Mouse (Mus musculus): ENCODE data around the gene Emx1.
A peak's percentile ranks its signal among the peaks of the same experiment; 100 is the strongest.
"Not testable (repeated sequence)": the region's sequence is repeated elsewhere in the genome, so short reads cannot be mapped to it uniquely, and the experiment has no call there.

DNA sequence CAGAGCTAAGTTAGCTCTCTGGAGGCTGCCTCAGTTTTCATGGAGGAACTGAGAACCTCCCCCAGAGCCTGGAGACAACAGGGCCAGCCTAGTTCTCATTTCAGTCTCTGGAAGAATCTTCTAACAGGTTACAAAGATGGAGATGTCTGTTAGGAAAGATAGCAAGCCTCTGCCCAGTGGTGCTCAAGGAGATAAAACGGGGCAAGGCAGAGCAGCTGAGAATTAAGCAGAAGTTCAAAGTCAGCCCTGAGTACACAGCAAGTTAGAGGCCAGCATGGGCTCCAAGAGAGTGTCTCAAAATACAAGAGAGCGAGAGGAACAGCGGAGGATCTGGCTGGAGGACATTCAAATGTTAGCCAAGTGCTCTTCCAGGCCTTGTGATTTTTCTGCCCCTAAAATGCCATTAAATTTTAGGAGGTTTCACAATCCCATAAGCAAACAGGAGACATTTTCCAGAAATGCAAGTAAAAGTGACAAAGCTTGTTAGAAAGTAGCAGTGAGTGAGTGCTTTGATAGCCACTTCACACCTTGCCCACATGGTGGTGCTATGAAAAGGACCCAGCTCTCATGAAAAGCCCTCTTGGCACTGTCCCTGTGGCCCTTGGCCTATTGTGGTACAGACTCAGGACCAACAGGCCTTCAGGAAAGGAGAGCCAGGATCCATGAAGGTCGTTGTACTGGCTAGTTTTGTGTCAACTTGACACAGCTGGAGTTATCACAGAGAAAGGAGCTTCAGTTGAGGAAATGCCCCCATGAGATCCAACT is 29.0 kb upstream of the Emx1 start:
- TF ChIP-seq CTCF (conservative IDR thresholded peaks at IDR 0.05 in 1 of 2, IDR thresholded peaks at IDR 0.05 in 1 of 2; ENCODE audit: low read depth in 2 of 2, low read length in 2 of 2) = peak in 1 of 2 experiments; percentile 17; a peak in 1 of 4 replicates
- not testable (repeated sequence) for TF ChIP-seq NELFE (IDR thresholded peaks at IDR 0.05; ENCODE audit: low read depth, low read length); POLR2A (IDR thresholded peaks at IDR 0.05; ENCODE audit: low read depth, low read length); POLR2AphosphoS2 (IDR thresholded peaks at IDR 0.05; ENCODE audit: low read depth, low read length); MEF2A (IDR thresholded peaks at IDR 0.05; ENCODE audit: borderline replicate concordance, low read depth, low read length); USF1 (IDR thresholded peaks at IDR 0.05; ENCODE audit: low read depth, low read length); HCFC1 (IDR thresholded peaks at IDR 0.05; ENCODE audit: low read depth, low read length); KAT2A (IDR thresholded peaks at IDR 0.05; ENCODE audit: insufficient replicate concordance, low read length); PAX5 (IDR thresholded peaks at IDR 0.05; ENCODE audit: low read length)
